Mouse (Mus musculus) stomach, postnatal 0 days (tissue): Measurements from ENCODE around the gene Ust. TPM values are rescaled to one million over a fixed set of nuclear protein-coding genes. Genes with fewer than 3 reads are reported as not detected.

ENCODE experiments used
- ATAC-seq: fragments of 200-750 bp; cut with Nextera tagmentation; 2 replicates; pipeline ENCODE4 v1.8.0; 2017; ENCODE audit not compliant: low FRiP score, low TSS enrichment
- DNase-seq: peaks from one replicate; pipeline ENCODE4 v3.0.0-alpha.2; 2016; ENCODE audit warnings: low spot score
- H3K27ac ChIP-seq: fragments of 300-500 bp; sonication (generic); replicated peaks from 2 replicates; pipeline ENCODE4 v1.5.1; 2014; ENCODE audit warnings: mild to moderate bottlenecking, control low read depth
- H3K27me3 ChIP-seq: fragments of 300-500 bp; sonication (generic); 2 replicates; pipeline ENCODE4 v1.6.1; 2014; ENCODE audit warnings: low read length; ENCODE audit not compliant: control insufficient read depth, insufficient read depth
- H3K36me3 ChIP-seq: fragments of 300-500 bp; sonication (generic); 2 replicates; pipeline ENCODE4 v1.6.1; 2014; ENCODE audit warnings: low read length, mixed read lengths; ENCODE audit not compliant: control insufficient read depth, insufficient read depth
- H3K4me1 ChIP-seq: fragments of 300-500 bp; sonication (generic); replicated peaks from 2 replicates; pipeline ENCODE4 v1.6.1; 2014; ENCODE audit warnings: antibody characterized with exemption; ENCODE audit not compliant: control insufficient read depth, insufficient read depth
- H3K4me2 ChIP-seq: fragments of 300-500 bp; sonication (generic); replicated peaks from 2 replicates; pipeline ENCODE4 v1.6.1; 2014; ENCODE audit warnings: low read depth, mild to moderate bottlenecking, control low read depth, moderate library complexity
- H3K4me3 ChIP-seq: fragments of 300-500 bp; sonication (generic); 2 replicates; pipeline ENCODE4 v1.5.1; 2014; ENCODE audit warnings: low read depth, low read length, control low read depth
- H3K9ac ChIP-seq: fragments of 300-500 bp; sonication (generic); 2 replicates; pipeline ENCODE4 v1.6.1; 2014; ENCODE audit warnings: mild to moderate bottlenecking, low read length, control low read depth, mixed read lengths
- H3K9me3 ChIP-seq: fragments of 300-500 bp; sonication (generic); 2 replicates; pipeline ENCODE4 v1.6.1; 2016; ENCODE audit warnings: low read length; ENCODE audit not compliant: control insufficient read depth
- CTCF ChIP-seq: IDR thresholded peaks from 2 replicates; pipeline ENCODE4 v1.5.1; 2016; ENCODE audit warnings: antibody characterized with exemption, low read depth, mild to moderate bottlenecking, moderate library complexity
- EP300 ChIP-seq: optimal IDR thresholded peaks from 2 replicates; pipeline ENCODE3; 2016; ENCODE audit warnings: antibody characterized with exemption
- WGBS: fragments of 180-500 bp; shearing (Covaris S2); extraction: QIAGEN DNeasy Blood & Tissue Kit; methylation state at CpG from one replicate; pipeline ENCODE4 v1.1.7; 2014; 5-methylcytosine and 5-hydroxymethylcytosine counted together
- polyA plus RNA-seq: library from polyadenylated mRNA; unstranded; fragments of >200 nt; fragmentation: Nextera tagmentation; extraction: Ambion mirVana; gene quantifications from 2 replicates; pipeline ENCODE4 v1.2.1, GENCODE M21; 2015

Gene Ust
- polyA plus RNA-seq, 1 experiment from 2014 or later: 2.4 TPM

GRCm38 (mm10) chr10:8415036-8415435, 103.6 kb downstream of the Ust start:
- ATAC-seq: no peak
- WGBS: 76% methylated on average over 7 of the region's 7 CpGs

GRCm38 (mm10) chr10:8405141-8405540, 113.5 kb downstream of the Ust start:
- no peaks in the 10 kb centered on the region for H3K27me3 ChIP-seq
- DNase-seq: no peak
- no peaks in the 10 kb centered on the region for H3K36me3 ChIP-seq
- H3K4me2 ChIP-seq: no peak overlapping the region
- no peak overlapping the region for H3K27ac ChIP-seq
- 78% methylated on average over 4 of the region's 4 CpGs for WGBS
- H3K9ac ChIP-seq: no peak overlapping the region
- no peak for ATAC-seq
- H3K4me1 ChIP-seq: no peaks in the 10 kb centered on the region
- no peak overlapping the region for H3K4me3 ChIP-seq
- no peak for TF ChIP-seq CTCF
- TF ChIP-seq EP300: no peak
- H3K9me3 ChIP-seq: no peaks in the 10 kb centered on the region

More at GRCm38 (mm10) chr10:8415036-8415435, 103.6 kb downstream of the Ust start:
- H3K4me2 ChIP-seq: no peak overlapping the region
- no peaks in the 10 kb centered on the region for H3K9me3 ChIP-seq
- no peak overlapping the region for H3K9ac ChIP-seq
- no peak overlapping the region for H3K4me3 ChIP-seq
- no peak overlapping the region for H3K27ac ChIP-seq
- DNase-seq: no peak
- H3K36me3 ChIP-seq: no peaks in the 10 kb centered on the region
- no peaks in the 10 kb centered on the region for H3K4me1 ChIP-seq
- TF ChIP-seq EP300 (no peak), CTCF (no peak)
- no peaks in the 10 kb centered on the region for H3K27me3 ChIP-seq

- DNase-seq: no peak
- no peak for TF ChIP-seq CTCF
- no peak for TF ChIP-seq EP300
- Histone ChIP-seq H3K27ac (no peak overlapping the region), H3K4me1 (no peaks in the 10 kb centered on the region), H3K9me3 (no peaks in the 10 kb centered on the region), H3K4me3 (no peak overlapping the region), H3K36me3 (no peaks in the 10 kb centered on the region), H3K9ac (no peak overlapping the region), H3K27me3 (no peaks in the 10 kb centered on the region), H3K4me2 (no peak overlapping the region)
- WGBS: 58% methylated on average over 2 of the region's 2 CpGs
- no peak for ATAC-seq
These were observed 126.4 kb downstream of the Ust start for GRCm38 (mm10) chr10:8392226-8392625.

- Histone ChIP-seq H3K27ac (no peak overlapping the region), H3K36me3 (no peaks in the 10 kb centered on the region), H3K9me3 (no peaks in the 10 kb centered on the region), H3K4me2 (no peak overlapping the region), H3K4me1 (no peaks in the 10 kb centered on the region), H3K4me3 (no peak overlapping the region), H3K9ac (no peak overlapping the region), H3K27me3 (no peaks in the 10 kb centered on the region)
- DNase-seq (no peak), ATAC-seq (no peak)
- peak; percentile 55 for TF ChIP-seq CTCF
- no peak for TF ChIP-seq EP300
- WGBS: 49% methylated on average over 4 of the region's 4 CpGs
These were observed 127.3 kb downstream of the Ust start for GRCm38 (mm10) chr10:8391264-8391748.

- no peak overlapping the region for H3K4me3 ChIP-seq
- H3K9me3 ChIP-seq: no peaks in the 10 kb centered on the region
- H3K9ac ChIP-seq: no peak overlapping the region
- H3K4me2 ChIP-seq: no peak overlapping the region
- ATAC-seq: no peak
- no peak for DNase-seq
- H3K4me1 ChIP-seq: no peaks in the 10 kb centered on the region
- WGBS: 53% methylated on average over 7 of the region's 7 CpGs
- H3K36me3 ChIP-seq: no peaks in the 10 kb centered on the region
- TF ChIP-seq CTCF (no peak), EP300 (no peak)
- H3K27me3 ChIP-seq: no peaks in the 10 kb centered on the region
- no peak overlapping the region for H3K27ac ChIP-seq
These were observed 130.4 kb downstream of the Ust start for GRCm38 (mm10) chr10:8388239-8388638.

- H3K4me2 ChIP-seq: no peak overlapping the region
These were observed 148.6 kb downstream of the Ust start for GRCm38 (mm10) chr10:8369894-8370500.

More at GRCm38 (mm10) chr10:8369894-8370500, 148.6 kb downstream of the Ust start:
- WGBS: 66% methylated on average over 10 of the region's 10 CpGs
- ATAC-seq (no peak), DNase-seq (no peak)
- no peaks in the 10 kb centered on the region for H3K9me3 ChIP-seq
- no peak overlapping the region for H3K9ac ChIP-seq
- H3K27me3 ChIP-seq: no peaks in the 10 kb centered on the region
- no peak for TF ChIP-seq CTCF
- TF ChIP-seq EP300: no peak
- H3K4me1 ChIP-seq: no peaks in the 10 kb centered on the region
- no peak overlapping the region for H3K27ac ChIP-seq
- no peaks in the 10 kb centered on the region for H3K36me3 ChIP-seq
- no peak overlapping the region for H3K4me3 ChIP-seq
